Mouse (Mus musculus) embryonic facial prominence, embryonic 11.5 days (tissue): ENCODE data around the gene Pde2a. TPM values are rescaled to one million over a fixed set of nuclear protein-coding genes. Genes with fewer than 3 reads are reported as not detected.
A peak's percentile ranks its signal among the peaks of the same experiment; 100 is the strongest.

Experiments
- ATAC-seq: fragments of 200-750 bp; cut with Nextera tagmentation; replicated peaks from 2 replicates; pipeline ENCODE4 v1.8.0; 2017; ENCODE audit warnings: low read depth; ENCODE audit not compliant: insufficient number of reproducible peaks, low FRiP score, low TSS enrichment
- DNase-seq: peaks from one replicate; pipeline ENCODE4 v3.0.0-alpha.2; 2015; ENCODE audit warnings: low spot score
- H3K27ac ChIP-seq: fragments of 300-500 bp; sonication (generic); replicated peaks from 2 replicates; pipeline ENCODE4 v1.5.1; 2014; ENCODE audit warnings: mild to moderate bottlenecking, low read depth, low read length, control low read depth
- H3K27me3 ChIP-seq: fragments of 300-500 bp; sonication (generic); 2 replicates; pipeline ENCODE4 v1.6.1; 2014; ENCODE audit warnings: mild to moderate bottlenecking, low read length, moderate library complexity, mixed read lengths; ENCODE audit not compliant: control insufficient read depth, insufficient read depth
- H3K36me3 ChIP-seq: fragments of 300-500 bp; sonication (generic); replicated peaks from 2 replicates; pipeline ENCODE4 v1.6.1; 2014; ENCODE audit warnings: low read depth, mild to moderate bottlenecking, low read length, moderate library complexity, mixed read lengths; ENCODE audit not compliant: control insufficient read depth, insufficient read depth
- H3K4me1 ChIP-seq: fragments of 300-500 bp; sonication (generic); 2 replicates; pipeline ENCODE4 v1.6.1; 2014; ENCODE audit warnings: low read length, mixed read lengths; ENCODE audit not compliant: control insufficient read depth, insufficient read depth
- H3K4me2 ChIP-seq: fragments of 300-500 bp; sonication (generic); 2 replicates; pipeline ENCODE4 v1.6.1; 2014; ENCODE audit warnings: low read depth, mild to moderate bottlenecking, control low read depth, low read length, moderate library complexity
- H3K4me3 ChIP-seq: fragments of 300-500 bp; sonication (generic); 2 replicates; pipeline ENCODE4 v1.5.1; 2014; ENCODE audit warnings: low read depth, low read length, control low read depth
- H3K9ac ChIP-seq: fragments of 300-500 bp; sonication (generic); replicated peaks from 2 replicates; pipeline ENCODE4 v1.6.1; 2014; ENCODE audit warnings: mild to moderate bottlenecking, control low read depth, low read length
- H3K9me3 ChIP-seq: fragments of 300-500 bp; sonication (generic); replicated peaks from 2 replicates; pipeline ENCODE4 v1.6.1; 2016; ENCODE audit warnings: mild to moderate bottlenecking, low read length, inconsistent platforms, mixed read lengths; ENCODE audit not compliant: control insufficient read depth
- WGBS: fragments of 180-500 bp; shearing (Covaris S2); extraction: QIAGEN DNeasy Blood & Tissue Kit; methylation state at CpG from one replicate; pipeline ENCODE4 v1.1.7; 2014; 5-methylcytosine and 5-hydroxymethylcytosine counted together
- polyA plus RNA-seq: library from polyadenylated mRNA; unstranded; fragments of >200 nt; fragmentation: Nextera tagmentation; extraction: Ambion mirVana; gene quantifications from 2 replicates; pipeline ENCODE4 v1.2.1, GENCODE M21; 2014

The Pde2a gene
- polyA plus RNA-seq, 1 experiment from 2014 or later: 10.6 TPM

- Histone ChIP-seq H3K4me3 (no peak overlapping the region), H3K36me3 (no peaks in the 10 kb centered on the region), H3K9me3 (no peaks in the 10 kb centered on the region), H3K27ac (peak overlapping the region; percentile 60), H3K4me1 (0 out of 2 replicates have a peak, but pooled peaks cover 4% of the 10 kb centered on the region), H3K4me2 (no peak overlapping the region), H3K27me3 (no peaks in the 10 kb centered on the region), H3K9ac (no peak overlapping the region)
- DNase-seq (peak; percentile 35), ATAC-seq (0 out of 2 replicates have a peak, but pooled peaks have one; percentile 20)
- WGBS: 25% methylated on average over 4 of the region's 4 CpGs
These were observed 28.5 kb upstream of the Pde2a start for GRCm38 (mm10) chr7:101393015-101393414.

GRCm38 (mm10) chr7:101393694-101394504 lies 27.6 kb upstream of the Pde2a start:
- peak overlapping the region; percentile 60 for H3K27ac ChIP-seq
- DNase-seq: peak; percentile 70

GRCm38 (mm10) chr7:101394569-101394968 lies 26.9 kb upstream of the Pde2a start:
- no peak overlapping the region for H3K4me2 ChIP-seq
- H3K9me3 ChIP-seq: no peaks in the 10 kb centered on the region
- no peaks in the 10 kb centered on the region for H3K27me3 ChIP-seq
- peak overlapping the region; percentile 46 for H3K9ac ChIP-seq
- no peak overlapping the region; the same call in 1 of the 2 replicates for H3K4me3 ChIP-seq
- ATAC-seq (peak; percentile 3; the same call in 1 of the 2 replicates), DNase-seq (no peak)
- no peaks in the 10 kb centered on the region for H3K36me3 ChIP-seq
- peak overlapping the region; percentile 60 for H3K27ac ChIP-seq
- 0 out of 2 replicates have a peak, but pooled peaks cover 4% of the 10 kb centered on the region for H3K4me1 ChIP-seq
- 65% methylated on average over 3 of the region's 3 CpGs for WGBS

More at GRCm38 (mm10) chr7:101393694-101394504, 27.6 kb upstream of the Pde2a start:
- H3K36me3 ChIP-seq: no peaks in the 10 kb centered on the region
- WGBS: 33% methylated on average over 8 of the region's 8 CpGs
- peak overlapping the region; percentile 46 for H3K9ac ChIP-seq
- H3K9me3 ChIP-seq: no peaks in the 10 kb centered on the region
- ATAC-seq: peak; percentile 58
- no peak overlapping the region; the same call in 1 of the 2 replicates for H3K4me3 ChIP-seq
- 0 out of 2 replicates have a peak, but pooled peaks cover 4% of the 10 kb centered on the region for H3K4me1 ChIP-seq
- no peak overlapping the region for H3K4me2 ChIP-seq
- no peaks in the 10 kb centered on the region for H3K27me3 ChIP-seq

GRCm38 (mm10) chr7:101395471-101395870 lies 26.0 kb upstream of the Pde2a start:
- H3K9ac ChIP-seq: no peak overlapping the region
- 84% methylated on average over 2 of the region's 2 CpGs for WGBS
- H3K4me3 ChIP-seq: no peak overlapping the region
- no peaks in the 10 kb centered on the region for H3K27me3 ChIP-seq
- no peaks in the 10 kb centered on the region for H3K9me3 ChIP-seq
- no peak overlapping the region for H3K4me2 ChIP-seq
- ATAC-seq (no peak), DNase-seq (no peak)
- H3K4me1 ChIP-seq: 0 out of 2 replicates have a peak, but pooled peaks cover 4% of the 10 kb centered on the region
- no peak overlapping the region for H3K27ac ChIP-seq
- H3K36me3 ChIP-seq: no peaks in the 10 kb centered on the region

- Histone ChIP-seq H3K4me2 (no peak overlapping the region), H3K36me3 (no peaks in the 10 kb centered on the region), H3K27me3 (no peaks in the 10 kb centered on the region), H3K9ac (no peak overlapping the region), H3K4me3 (no peak overlapping the region), H3K4me1 (0 out of 2 replicates have a peak, but pooled peaks cover 4% of the 10 kb centered on the region), H3K27ac (no peak overlapping the region), H3K9me3 (no peaks in the 10 kb centered on the region)
- no peak for DNase-seq
- no peak for ATAC-seq
- 91% methylated on average over 4 of the region's 4 CpGs for WGBS
These were observed 24.3 kb upstream of the Pde2a start for GRCm38 (mm10) chr7:101397175-101397574.

- H3K4me3 ChIP-seq: no peak overlapping the region
- ATAC-seq: no peak
- no peaks in the 10 kb centered on the region for H3K9me3 ChIP-seq
- H3K36me3 ChIP-seq: no peaks in the 10 kb centered on the region
- H3K4me2 ChIP-seq: no peak overlapping the region
- no peaks in the 10 kb centered on the region for H3K4me1 ChIP-seq
- H3K27ac ChIP-seq: no peak overlapping the region
- H3K9ac ChIP-seq: no peak overlapping the region
- H3K27me3 ChIP-seq: no peaks in the 10 kb centered on the region
- no peak for DNase-seq
- WGBS: 89% methylated on average over 7 of the region's 7 CpGs
These were observed 20.0 kb upstream of the Pde2a start for GRCm38 (mm10) chr7:101401510-101401909.

- Histone ChIP-seq H3K27ac (no peak overlapping the region), H3K9ac (no peak overlapping the region), H3K27me3 (no peaks in the 10 kb centered on the region), H3K9me3 (no peaks in the 10 kb centered on the region), H3K4me2 (no peak overlapping the region), H3K4me1 (no peaks in the 10 kb centered on the region), H3K36me3 (no peaks in the 10 kb centered on the region), H3K4me3 (no peak overlapping the region)
- WGBS: 90% methylated on average over 5 of the region's 5 CpGs
- no peak for ATAC-seq
- no peak for DNase-seq
These were observed 17.7 kb upstream of the Pde2a start for GRCm38 (mm10) chr7:101403831-101404230.

GRCm38 (mm10) chr7:101410267-101410936 lies 11.1 kb upstream of the Pde2a start, which contains the start of gene Gm45837:
Gm45837 (plus strand) TSS chr7:101410886.
- DNase-seq (no peak), ATAC-seq (no peak)
- 74% methylated on average over 11 of the region's 11 CpGs for WGBS
- H3K9ac ChIP-seq: no peak within 1 kb of the TSS
- H3K4me3 ChIP-seq: no peak within 1 kb of the TSS
- H3K27ac ChIP-seq: no peak within 1 kb of the TSS
- no peaks in the 10 kb centered on the region for H3K36me3 ChIP-seq
- no peak within 1 kb of the TSS for H3K4me2 ChIP-seq
- no peaks in the 10 kb centered on the region for H3K27me3 ChIP-seq
- no peaks in the 10 kb centered on the region for H3K4me1 ChIP-seq
- H3K9me3 ChIP-seq: no peaks in the 10 kb centered on the region
